Mouse (Mus musculus) G1E (cell line): Measurements from ENCODE around the gene Jmjd1c. TPM values are rescaled to one million over a fixed set of nuclear protein-coding genes. Genes with fewer than 3 reads are reported as not detected.

Experiments used
- ATAC-seq: 2 replicates; pipeline ENCODE4 v1.8.0; 2016; ENCODE audit warnings: mild to moderate bottlenecking; ENCODE audit not compliant: insufficient number of reproducible peaks, poor library complexity, low FRiP score, severe bottlenecking; ENCODE audit errors: extremely low read depth
- DNase-seq: peaks from one replicate; pipeline ENCODE4 v3.0.0; 2012; ENCODE audit warnings: low spot score
- H3K27me3 ChIP-seq: 2 replicates; pipeline ENCODE4 v1.6.1; 2012; ENCODE audit warnings: mild to moderate bottlenecking, low read length, inconsistent platforms; ENCODE audit not compliant: insufficient read depth
- H3K36me3 ChIP-seq: replicated peaks from 2 replicates; pipeline ENCODE3; 2012; ENCODE audit warnings: mild to moderate bottlenecking, inconsistent platforms
- H3K4me1 ChIP-seq: 2 replicates; pipeline ENCODE4 v1.6.1; 2012; ENCODE audit warnings: low read depth, low read length, inconsistent platforms, mixed read lengths; ENCODE audit not compliant: insufficient read depth
- H3K4me3 ChIP-seq: 2 replicates; pipeline ENCODE4 v1.5.1; 2012; ENCODE audit warnings: low read depth, mild to moderate bottlenecking, inconsistent platforms, low read length, moderate library complexity, mixed read lengths
- H3K9me3 ChIP-seq: replicated peaks from 2 replicates; pipeline ENCODE4 v1.6.1; 2012; ENCODE audit warnings: inconsistent platforms
- CTCF ChIP-seq: IDR thresholded peaks from 2 replicates; pipeline ENCODE4 v1.5.1; 2012; ENCODE audit warnings: low read depth, low read length, inconsistent platforms, mixed read lengths
- GATA1 ChIP-seq: IDR thresholded peaks from 2 replicates; pipeline ENCODE4 v1.6.1; 2012; ENCODE audit warnings: borderline replicate concordance, low read length, inconsistent platforms, mixed read lengths
- GATA2 ChIP-seq: IDR thresholded peaks from 2 replicates; pipeline ENCODE4 v1.6.1; 2012; ENCODE audit warnings: low read depth, low read length, inconsistent platforms, borderline replicate concordance
- POLR2AphosphoS5 ChIP-seq: IDR thresholded peaks from 2 replicates; pipeline ENCODE4 v1.6.1; 2012; ENCODE audit warnings: low read depth, low read length, inconsistent platforms; ENCODE audit not compliant: insufficient replicate concordance
- TAL1 ChIP-seq: conservative IDR thresholded peaks from 2 replicates; pipeline ENCODE4 v1.6.1; 2012; ENCODE audit warnings: low read depth, low read length, inconsistent platforms, mixed read lengths
- polyA plus RNA-seq: library from polyadenylated mRNA; stranded (reverse); fragments of >175 nt; gene quantifications from 2 replicates; pipeline ENCODE4 v1.2.3, GENCODE M21; 2012
- total RNA-seq, 2 experiments: library from RNA; stranded (forward) in 1 of 2; stranded (reverse) in 1 of 2; fragments of 200-1000 nt in 1 of 2; fragments of >200 nt in 1 of 2; fragmentation: Nextera tagmentation in 1 of 2; gene quantifications; 2 replicates each; pipeline ENCODE4 v1.2.3; 2014 to 2017

Gene Jmjd1c
- total and polyA plus RNA-seq, 3 experiments, result 9.1 to 184 (median 102) TPM

DNA sequence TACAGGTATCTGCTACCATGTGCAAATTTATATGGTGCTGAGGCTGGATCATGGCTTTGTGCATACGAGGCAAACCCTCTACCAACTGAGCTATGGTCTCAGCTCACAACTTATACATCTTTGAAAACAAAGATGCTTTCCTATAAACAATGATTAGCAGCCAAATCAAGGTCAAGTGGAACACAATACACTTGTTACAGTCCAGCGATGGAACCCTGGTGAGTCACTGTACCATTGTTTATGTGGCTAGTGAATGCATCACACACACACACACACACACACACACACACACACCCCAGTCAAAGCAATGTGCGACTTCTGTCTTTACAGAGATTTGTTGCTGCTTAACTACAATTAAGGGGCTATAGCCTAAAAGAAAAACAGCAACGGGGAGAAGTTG lies 24.5 kb upstream of the Jmjd1c start:
- Histone ChIP-seq H3K27me3 (no peaks in the 10 kb centered on the region), H3K4me1 (peaks cover 9% of the 10 kb centered on the region), H3K9me3 (no peaks in the 10 kb centered on the region), H3K36me3 (peaks cover 5% of the 10 kb centered on the region), H3K4me3 (no peak overlapping the region)
- no peak for TF ChIP-seq TAL1
- DNase-seq, result no peak
- ATAC-seq, result no peak

GRCm38 (mm10) chr10:67071884-67072283 lies 24.0 kb upstream of the Jmjd1c start:
- DNase-seq (no peak), ATAC-seq (no peak)
- no peaks in the 10 kb centered on the region for H3K27me3 ChIP-seq
- H3K4me1 ChIP-seq, result peaks cover 9% of the 10 kb centered on the region
- H3K36me3 ChIP-seq, result peaks cover 5% of the 10 kb centered on the region
- TF ChIP-seq GATA1, result no peak
- TF ChIP-seq TAL1, result no peak
- TF ChIP-seq CTCF, result no peak
- TF ChIP-seq POLR2AphosphoS5, result no peak
- TF ChIP-seq GATA2, result no peak
- no peak overlapping the region for H3K4me3 ChIP-seq
- no peaks in the 10 kb centered on the region for H3K9me3 ChIP-seq

DNA sequence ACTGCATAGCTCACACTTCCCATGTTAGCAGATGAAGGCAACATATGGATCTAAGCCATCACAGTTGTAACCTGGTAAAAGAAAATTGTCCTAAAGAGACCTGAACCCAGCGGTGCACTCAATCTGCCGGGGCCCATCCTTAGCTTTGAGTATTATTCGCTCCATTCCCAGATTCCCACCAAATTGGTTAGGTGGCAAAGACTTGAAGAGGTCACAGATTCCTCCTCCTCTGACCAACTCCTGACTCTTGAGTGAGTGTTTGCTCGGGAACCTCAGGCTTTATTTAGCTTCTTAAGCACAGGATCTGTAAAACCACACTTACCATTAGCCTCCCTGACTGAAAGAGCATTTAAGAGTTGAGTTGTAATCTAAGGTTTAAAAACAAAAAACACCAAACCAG lies 23.3 kb upstream of the Jmjd1c start:
- H3K4me3 ChIP-seq, result no peak overlapping the region
- H3K27me3 ChIP-seq, result no peaks in the 10 kb centered on the region
- DNase-seq (no peak), ATAC-seq (no peak)
- TF ChIP-seq CTCF, result no peak
- no peak for TF ChIP-seq GATA1
- TF ChIP-seq GATA2, result no peak
- no peak for TF ChIP-seq TAL1
- no peak for TF ChIP-seq POLR2AphosphoS5
- H3K36me3 ChIP-seq, result peaks cover 5% of the 10 kb centered on the region
- H3K4me1 ChIP-seq, result peaks cover 9% of the 10 kb centered on the region
- H3K9me3 ChIP-seq, result no peaks in the 10 kb centered on the region

- ATAC-seq (no peak), DNase-seq (no peak)
- peaks cover 5% of the 10 kb centered on the region for H3K36me3 ChIP-seq
- H3K27me3 ChIP-seq, result no peaks in the 10 kb centered on the region
- H3K9me3 ChIP-seq, result no peaks in the 10 kb centered on the region
- no peak overlapping the region for H3K4me3 ChIP-seq
- H3K4me1 ChIP-seq, result peaks cover 11% of the 10 kb centered on the region
- no peak for TF ChIP-seq TAL1
These were observed 22.3 kb upstream of the Jmjd1c start for GRCm38 (mm10) chr10:67073577-67073976.

DNA sequence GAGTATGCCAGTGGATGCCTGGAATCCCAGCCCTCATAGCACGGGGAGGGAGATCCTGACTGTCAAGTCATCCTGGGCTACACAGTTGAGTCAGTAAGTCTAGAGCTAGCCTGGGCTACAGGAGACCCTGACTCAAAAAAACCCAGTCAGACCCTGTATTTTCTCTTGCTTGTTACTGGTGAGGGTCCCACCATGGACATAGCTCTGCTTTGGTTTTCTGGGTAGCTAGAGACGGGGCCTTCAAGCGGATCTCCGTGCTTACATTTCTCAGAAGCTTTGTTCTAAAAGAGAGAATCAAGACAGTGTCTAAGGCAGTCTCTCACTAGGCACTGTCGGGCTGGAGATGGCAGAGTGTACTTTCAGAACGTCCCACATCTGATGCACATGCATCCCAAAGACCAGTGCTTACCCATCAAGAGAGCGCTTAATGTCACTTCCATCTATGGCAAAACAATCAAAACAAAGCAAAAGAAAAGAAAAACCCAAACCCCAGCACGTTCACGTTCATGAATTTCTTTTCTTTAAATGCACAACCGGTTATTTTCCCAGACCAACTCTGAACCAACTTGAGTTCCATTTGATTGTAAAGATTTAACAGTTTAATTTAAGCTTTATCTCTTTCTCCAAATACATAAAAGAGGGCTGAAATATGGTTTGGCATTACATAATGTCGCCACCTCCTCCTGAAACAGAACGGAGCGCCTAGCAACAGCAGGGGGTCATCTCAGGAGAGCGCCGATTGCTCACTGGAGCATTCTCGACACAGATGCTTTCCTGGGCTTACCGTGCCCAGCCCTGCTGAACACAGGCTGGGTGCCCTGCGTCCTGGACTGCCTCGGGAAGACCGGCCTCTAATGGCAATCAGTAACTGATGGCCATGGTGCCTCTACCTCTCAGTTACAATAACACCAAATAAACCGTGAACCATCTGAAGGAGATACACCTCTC lies 19.7 kb upstream of the Jmjd1c start:
- H3K4me1 ChIP-seq, result peaks cover 16% of the 10 kb centered on the region
- H3K27me3 ChIP-seq, result no peaks in the 10 kb centered on the region
- peaks cover 5% of the 10 kb centered on the region for H3K36me3 ChIP-seq
- no peaks in the 10 kb centered on the region for H3K9me3 ChIP-seq
- ATAC-seq (no peak), DNase-seq (no peak)
- H3K4me3 ChIP-seq, result no peak overlapping the region
- no peak for TF ChIP-seq GATA2
- no peak for TF ChIP-seq TAL1
- TF ChIP-seq POLR2AphosphoS5, result no peak
- TF ChIP-seq GATA1, result no peak
- no peak for TF ChIP-seq CTCF

- TF ChIP-seq CTCF (no peak), POLR2AphosphoS5 (no peak), GATA2 (no peak), TAL1 (no peak)
- no peak for ATAC-seq
- no peaks in the 10 kb centered on the region for H3K27me3 ChIP-seq
- H3K4me1 ChIP-seq, result peaks cover 7% of the 10 kb centered on the region
- H3K36me3 ChIP-seq, result peaks cover 8% of the 10 kb centered on the region
- no peak for DNase-seq
- no peak overlapping the region for H3K4me3 ChIP-seq
- H3K9me3 ChIP-seq, result no peaks in the 10 kb centered on the region
These were observed 16.9 kb upstream of the Jmjd1c start for GRCm38 (mm10) chr10:67079030-67079429.
